Mouse (Mus musculus) olfactory bulb, adult 2 months (tissue): Measurements from ENCODE around the gene Dpf1.

Experiments
- CTCF ChIP-seq: fragments of 200-500 bp; IDR thresholded peaks from 2 replicates; pipeline ENCODE4 v1.5.1; 2012; ENCODE audit warnings: low read depth, mild to moderate bottlenecking, low read length, moderate library complexity; ENCODE audit not compliant: insufficient read depth
- POLR2A ChIP-seq: fragments of 200-500 bp; IDR thresholded peaks from 2 replicates; pipeline ENCODE4 v1.6.1; 2012; ENCODE audit warnings: mild to moderate bottlenecking, low read depth, low read length, moderate library complexity; ENCODE audit not compliant: insufficient read depth

DNA sequence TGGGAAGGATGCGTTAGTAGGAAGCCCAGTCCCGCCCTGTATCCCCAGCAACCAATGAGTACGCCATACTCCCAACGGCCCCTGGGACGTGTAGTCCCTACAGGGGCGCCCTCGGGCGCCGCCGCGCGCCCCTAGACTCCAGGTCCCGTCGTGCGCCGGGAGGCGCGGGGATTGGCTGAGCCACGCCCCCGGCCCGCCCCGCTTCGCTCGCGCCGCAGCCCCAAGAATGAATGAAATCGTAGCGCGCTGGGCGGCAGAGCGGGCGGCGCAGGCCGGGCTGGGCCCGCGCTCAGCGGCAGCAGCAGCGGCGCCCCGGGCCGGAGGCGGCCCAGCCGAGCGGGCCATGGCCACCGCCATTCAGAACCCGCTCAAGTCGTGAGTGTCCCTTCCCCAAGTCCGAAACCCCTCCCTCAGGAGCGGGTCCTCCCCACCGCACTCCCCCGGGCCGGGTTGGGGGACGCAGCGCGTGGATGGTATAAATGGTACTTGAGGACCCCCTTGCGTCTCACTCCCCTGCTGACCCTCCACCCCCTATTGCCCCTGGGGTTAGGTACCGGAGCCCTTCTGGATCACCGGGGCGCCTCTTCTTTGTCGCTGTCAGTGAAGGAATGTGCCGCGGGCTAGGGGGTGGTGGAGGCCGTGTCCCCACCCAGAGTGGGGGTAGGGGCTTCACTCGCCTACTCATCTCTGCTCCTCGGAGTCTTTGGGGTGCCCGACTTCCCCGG lies at the start of gene Dpf1:
- TF ChIP-seq CTCF (no peak), POLR2A (peak; percentile 75)
